Mouse (Mus musculus): ENCODE measurements at regions not wholly inside any gene's neighbourhood (a gene's known extent, or its start where the extent isn't known, plus 50 kb on each side); places are given as distances from the start of the nearest gene placed in this dataset.

DNA sequence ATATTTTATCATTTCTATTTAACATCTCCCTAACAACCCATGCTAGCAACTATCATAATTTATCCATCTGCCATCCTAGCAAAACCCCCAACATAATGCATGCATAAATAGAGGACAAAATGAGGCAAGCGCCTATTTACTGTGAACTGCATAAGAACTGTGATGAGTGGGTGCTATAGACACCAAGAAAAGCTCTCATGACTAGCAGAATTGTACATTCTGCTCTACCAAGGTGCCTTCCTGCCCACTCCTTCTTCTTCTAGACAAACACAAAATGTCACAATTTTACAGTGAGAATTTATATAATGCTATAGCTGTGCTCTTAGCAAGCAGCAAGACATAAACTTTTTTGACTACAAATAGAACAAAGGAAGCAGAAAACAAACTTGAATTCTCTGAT, 305.9 kb downstream of the Brinp1 start:
- no peak for DNase-seq (ENCODE audit: low read depth, low spot score)

DNA sequence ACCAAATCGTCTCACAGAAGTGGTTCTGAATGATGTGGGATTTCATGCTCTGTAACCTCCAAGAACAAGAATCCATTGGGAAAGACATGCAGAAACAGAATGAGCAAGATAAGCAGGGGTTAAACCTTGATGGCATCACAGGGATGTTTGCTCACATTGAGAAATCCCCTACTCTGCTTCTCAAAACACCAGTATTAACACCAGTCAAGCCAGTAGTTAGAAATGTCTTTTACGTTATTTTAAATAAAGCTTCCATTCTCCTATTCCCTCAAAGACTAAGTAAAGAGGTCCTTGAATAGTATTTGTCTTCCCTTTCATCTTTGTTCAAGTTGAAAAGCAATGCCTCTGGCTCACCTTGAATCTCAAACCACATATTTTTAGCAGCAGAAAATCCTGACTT, 320.9 kb downstream of the Brinp1 start:
- no peak for DNase-seq (ENCODE audit: low read depth, low spot score)

DNA sequence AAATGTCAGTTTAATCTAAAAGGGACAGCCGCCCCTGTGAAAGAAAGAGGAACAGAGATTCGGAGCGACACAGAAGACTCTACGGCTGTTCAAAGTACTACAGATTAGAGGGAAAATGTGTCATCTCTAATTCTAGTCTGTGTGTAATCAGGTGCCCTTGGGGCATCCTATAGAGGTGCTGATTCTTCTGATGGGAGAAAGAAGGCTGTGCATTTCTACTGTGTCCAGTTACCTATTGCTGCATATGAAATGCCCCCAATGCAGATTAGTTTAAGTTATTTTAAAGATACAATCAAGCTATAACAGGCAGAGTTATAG, 330.2 kb downstream of the Brinp1 start:
- no peak for DNase-seq (ENCODE audit: low read depth, low spot score)

DNA sequence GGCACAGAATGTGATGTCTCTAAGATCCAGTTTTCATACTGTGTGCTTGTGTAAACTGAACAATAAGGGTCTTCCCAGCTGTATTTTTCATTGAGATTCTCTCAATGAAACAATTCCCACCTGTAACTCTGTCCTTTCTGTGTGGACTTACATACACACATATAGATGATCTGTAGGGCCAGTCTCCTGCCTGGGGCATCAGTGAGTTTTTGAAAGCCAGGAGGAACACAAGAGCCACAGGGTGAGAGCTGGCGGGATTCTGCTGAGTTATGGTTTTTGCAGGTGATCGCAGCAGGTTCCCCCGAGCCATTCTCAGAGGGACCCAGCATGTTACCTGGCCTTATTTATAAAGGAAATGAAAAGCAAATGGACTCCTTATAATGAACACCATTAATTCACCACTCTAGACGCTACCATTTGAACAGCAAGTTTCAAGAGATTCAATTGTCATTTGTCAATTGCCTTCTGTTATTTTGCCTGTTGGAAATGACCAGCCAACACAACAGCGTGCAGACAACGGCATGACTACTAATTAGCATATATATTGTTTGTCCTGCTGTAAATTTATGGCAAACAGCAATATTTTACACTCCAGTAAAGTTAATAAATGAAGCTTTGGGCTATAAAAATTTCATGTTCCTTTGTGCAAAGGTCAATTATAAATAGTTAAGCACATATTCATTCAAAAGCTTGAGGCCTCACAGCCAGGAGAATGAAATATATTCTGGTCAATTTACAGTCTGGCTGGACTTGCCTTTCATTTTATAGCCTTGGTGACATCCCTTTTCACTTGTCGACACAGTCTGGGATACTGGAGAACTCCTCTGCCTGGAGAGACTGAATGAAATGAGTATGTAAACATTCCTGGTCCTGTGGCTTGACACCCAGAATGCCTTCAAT, 330.8 kb downstream of the Brinp1 start:
- DNase-seq (ENCODE audit: low read depth, low spot score): no peak

DNA sequence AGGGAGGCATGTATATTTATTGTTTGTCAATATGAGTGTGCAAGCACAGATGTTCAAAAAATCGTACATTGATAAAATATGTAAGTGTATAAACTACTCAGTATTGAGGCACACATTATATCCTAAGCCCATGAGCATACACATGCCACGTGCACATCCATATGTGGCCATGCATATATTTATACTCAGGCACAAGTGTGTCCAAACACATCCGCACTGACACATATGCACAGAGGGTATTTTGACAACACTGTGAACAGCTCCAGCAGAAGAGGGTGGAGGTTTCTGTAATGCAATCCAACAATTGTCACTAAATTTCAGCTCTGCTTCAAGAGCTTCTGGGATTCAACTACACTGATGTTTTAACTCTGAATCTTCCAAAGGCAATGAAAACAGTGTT, 333.6 kb downstream of the Brinp1 start:
- DNase-seq (ENCODE audit: low read depth, low spot score): no peak

DNA sequence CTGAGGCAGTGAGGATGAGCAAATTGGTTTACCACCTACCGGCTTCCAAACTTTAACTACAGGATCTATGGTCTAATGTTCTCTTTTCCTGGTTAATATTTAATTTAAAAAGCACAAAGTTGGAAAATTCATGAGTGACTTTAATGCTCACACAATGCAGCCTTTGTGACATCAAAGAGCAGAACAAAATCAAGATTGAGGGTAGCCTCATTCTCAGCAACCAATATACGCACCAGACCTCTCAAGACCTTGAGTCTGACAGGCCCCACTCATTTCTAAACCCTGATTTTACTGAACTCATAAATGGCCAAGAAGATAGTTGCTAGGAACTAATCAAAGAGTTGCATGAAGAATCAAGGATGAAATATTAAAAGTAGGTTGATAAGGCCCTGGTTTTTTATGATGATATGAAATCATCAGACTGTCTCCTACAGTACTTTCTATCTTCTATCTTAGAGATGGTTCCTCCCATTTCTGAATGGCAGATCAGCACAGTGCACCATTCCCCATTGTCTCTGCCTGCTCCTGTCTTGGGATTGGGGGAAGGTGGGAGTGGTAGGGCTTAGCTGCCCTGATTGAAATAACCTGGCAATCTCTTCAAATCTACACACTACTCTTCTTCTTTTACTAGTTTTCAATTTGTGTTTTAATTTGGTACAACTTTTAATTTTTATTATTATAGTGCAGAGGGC, 338.3 kb downstream of the Brinp1 start:
- no peak for DNase-seq (ENCODE audit: low read depth, low spot score)

DNA sequence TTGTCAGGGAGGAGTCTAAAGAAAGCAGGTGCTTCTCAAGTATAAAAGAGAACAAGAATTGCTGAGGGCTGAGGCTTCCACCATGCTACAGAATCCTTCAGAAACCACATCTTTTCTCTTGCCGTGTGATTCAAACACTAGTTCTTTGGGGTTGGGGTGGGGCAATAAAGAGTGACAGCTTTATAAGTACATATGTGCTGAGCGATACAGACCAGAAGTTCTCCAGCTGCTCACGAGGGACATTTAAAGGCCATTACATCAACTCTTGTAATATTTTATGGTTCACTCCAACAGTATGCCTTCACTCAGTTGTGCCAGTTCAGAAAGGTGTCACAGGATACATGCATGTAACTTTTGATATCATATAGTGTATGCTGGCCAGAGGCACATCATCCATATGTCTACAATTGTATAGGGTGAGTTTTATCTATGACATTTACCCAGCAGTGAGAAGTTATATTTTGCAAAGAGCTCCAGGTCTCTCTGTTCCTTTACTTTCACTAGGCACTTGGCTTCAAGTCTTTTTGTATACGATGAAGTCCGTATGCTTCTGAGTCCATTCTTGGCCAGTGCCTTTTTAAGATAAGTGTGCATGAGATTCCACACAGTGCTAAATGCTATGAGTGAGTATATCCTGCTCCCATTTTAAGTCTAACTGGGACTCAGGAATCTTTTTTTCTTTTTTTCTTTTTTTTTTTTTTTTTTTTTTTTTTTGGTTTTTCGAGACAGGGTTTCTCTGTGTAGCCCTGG, 341.8 kb downstream of the Brinp1 start:
- DNase-seq (ENCODE audit: low read depth, low spot score): peak; percentile 31

DNA sequence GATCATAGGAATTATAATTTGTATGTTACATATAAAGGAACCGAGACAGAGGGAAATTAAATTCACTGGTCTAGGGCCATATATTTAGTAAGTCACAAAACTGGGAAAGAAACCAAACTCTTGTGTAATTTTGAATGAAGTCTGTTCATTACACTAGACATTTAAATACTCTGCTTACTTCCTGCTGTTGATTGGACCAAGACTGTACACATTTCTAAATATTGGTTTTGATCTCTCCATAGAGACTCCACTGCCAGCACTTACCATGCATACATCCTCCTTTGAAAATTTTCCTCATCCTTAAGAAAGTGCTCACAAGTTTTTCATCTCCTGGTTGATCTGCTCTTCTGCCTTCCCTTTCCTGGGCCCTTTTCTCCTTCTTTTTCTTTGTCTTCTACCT, 358.9 kb downstream of the Brinp1 start:
- DNase-seq (ENCODE audit: low read depth, low spot score): no peak

DNA sequence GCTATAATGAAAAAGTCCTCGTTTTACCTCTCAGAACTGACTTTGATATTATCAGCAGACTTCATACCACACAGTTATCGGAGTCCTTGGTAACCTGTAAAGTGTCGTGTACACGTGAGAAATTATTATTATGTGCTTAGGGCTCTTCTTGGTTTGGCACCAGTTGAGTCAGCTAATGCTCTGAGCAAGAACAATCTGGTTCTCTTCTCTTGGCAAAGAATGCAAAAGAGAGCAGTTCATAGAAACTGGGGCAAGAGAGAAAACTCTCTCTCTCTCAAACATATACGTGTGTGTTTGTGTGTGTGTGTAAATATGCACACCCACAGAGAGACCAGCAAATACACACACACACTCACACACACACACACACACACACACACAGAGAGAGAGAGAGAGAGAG, 378.8 kb downstream of the Brinp1 start:
- DNase-seq (ENCODE audit: low read depth, low spot score): no peak

DNA sequence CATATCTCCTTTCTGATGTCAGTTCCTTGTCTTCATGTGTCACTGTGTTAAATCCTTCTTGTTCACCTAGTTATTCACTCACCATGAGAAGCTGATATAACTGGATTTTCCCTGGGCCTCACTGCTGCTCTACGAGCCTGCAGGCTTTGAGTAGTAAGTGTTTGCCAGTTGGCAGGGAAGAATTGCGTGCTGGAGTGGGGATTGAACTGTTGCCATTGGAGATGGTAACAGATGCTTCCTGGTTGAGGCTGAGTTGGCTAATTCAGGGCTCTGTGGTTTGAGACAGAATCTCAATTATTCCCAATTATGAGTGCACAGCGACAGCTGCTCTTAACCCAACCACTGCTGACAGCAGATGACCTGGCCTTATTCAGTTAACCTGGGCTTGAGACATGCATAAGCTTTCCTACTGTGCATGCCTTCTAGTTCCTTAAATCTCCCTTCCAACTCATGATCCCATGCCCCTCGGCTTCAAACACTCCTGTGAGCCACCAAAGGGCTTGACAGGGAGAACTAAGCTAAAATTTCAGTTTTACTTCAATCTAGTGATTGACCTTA, 379.5 kb downstream of the Brinp1 start:
- no peak for DNase-seq (ENCODE audit: low read depth, low spot score)

DNA sequence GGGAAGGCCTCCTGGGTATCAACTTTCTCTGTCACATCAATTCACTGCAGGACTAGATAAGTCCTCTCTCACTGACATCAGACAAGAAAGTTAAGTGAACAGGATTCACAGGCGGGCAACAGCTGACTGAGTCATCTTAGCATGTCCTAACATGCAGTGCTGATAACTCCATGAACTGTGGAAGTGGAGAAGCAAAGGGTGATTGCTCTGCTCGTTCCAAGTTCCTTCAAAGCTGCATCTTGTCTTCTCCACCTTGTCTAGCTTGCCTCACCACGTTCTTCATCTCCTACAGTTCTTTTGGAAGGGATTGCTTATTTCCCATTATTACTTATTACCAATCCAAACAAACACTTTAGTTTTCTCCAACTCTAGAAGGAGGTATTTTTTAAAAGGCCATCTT, 380.9 kb downstream of the Brinp1 start:
- DNase-seq (ENCODE audit: low read depth, low spot score): no peak

DNA sequence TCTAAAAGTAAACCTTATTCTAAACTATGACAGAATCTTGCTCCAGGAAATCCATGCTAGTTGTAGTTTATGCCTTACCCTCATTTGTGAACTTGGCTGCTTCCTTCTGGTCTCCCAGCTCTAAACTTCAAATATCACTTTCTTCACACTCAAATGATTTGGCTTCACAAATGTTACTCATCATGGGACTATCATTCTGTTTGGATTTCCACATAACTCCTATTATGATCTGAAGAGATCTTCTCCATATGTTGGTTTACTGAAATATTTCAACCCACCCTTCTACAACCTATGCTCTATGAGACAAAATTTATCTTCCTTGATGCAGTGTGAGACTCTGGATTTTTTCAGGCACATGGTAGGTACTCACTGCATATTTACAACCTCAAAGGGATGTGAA, 381.7 kb downstream of the Brinp1 start:
- DNase-seq (ENCODE audit: low read depth, low spot score): no peak

DNA sequence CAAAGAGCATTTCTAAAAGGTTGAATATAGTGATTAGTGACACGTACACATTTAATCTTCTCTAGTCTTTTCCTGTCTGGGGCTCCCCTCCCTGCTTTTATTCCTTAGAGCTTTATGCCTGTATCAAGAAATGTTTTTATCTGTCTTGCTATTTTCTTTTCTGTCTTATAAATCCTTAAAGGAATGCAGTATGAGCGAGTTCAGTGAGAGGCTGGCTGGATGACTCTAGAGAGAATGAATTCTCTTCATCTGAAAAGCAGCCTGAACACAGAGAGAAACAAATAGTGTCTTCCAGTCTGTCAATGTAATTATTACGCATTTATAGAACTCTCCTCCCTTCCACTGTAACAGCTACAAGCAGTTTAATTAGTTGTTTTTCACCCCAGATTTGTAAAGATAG, 417.9 kb downstream of the Brinp1 start:
- DNase-seq (ENCODE audit: low read depth, low spot score): no peak

DNA sequence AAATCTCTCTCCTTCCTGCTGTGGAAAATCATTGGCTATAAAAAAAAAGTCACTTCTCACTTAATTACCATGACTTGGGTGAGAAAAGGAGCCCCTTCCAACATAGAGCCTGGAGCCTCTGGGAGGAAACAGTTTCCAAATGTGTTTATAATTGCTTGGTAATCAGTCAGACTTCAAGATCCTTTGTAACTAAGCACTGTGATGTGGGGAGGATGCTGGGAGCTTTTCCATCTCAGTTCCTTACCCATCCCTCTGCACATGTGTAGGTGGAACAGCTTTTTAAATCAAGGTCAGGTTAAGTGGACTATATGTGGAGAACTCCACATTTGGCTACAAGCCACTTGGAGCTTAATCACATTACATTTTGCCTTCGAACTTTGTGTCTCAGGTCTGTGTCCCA, 418.4 kb downstream of the Brinp1 start:
- no peak for DNase-seq (ENCODE audit: low read depth, low spot score)

DNA sequence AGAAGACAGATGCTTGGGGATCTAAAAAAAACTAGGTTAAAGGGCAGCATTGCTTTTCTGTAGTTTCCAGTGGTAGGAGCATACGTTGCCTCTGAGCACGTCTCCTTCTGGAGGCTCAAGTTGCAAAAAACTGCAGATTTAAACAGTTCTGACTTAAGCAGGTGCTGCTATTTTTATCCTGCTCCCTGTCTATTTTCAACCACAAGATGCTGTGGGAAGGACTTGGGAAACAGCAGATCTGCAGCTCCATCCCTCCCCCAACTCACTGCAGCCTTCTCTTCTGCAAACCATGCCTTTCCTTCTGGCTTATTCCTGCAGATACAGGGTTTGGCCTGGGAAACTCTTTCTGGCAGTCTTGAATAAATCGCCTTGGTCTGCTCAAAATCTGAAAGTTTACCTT, 422.1 kb downstream of the Brinp1 start:
- DNase-seq (ENCODE audit: low read depth, low spot score): no peak

DNA sequence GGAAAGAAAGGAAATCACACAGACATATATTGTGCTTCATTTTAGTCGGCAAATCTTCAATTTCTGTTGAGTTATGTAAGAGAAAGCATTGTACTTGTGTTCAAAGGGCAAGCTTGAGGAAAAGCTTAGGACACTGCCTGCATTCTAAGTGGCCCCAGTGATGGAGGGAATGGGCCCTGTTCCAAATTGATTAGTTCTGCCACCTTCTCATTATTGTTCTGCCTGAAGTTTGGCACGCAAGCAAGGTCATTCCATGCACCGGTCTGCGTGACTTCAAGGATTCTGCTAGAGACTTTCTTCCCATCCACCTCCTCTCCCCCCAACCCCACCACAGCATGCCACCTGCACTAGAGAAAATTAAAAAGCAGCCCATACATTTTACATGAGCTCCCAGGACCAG, 466.2 kb downstream of the Brinp1 start:
- no peak for DNase-seq (ENCODE audit: low read depth, low spot score)

DNA sequence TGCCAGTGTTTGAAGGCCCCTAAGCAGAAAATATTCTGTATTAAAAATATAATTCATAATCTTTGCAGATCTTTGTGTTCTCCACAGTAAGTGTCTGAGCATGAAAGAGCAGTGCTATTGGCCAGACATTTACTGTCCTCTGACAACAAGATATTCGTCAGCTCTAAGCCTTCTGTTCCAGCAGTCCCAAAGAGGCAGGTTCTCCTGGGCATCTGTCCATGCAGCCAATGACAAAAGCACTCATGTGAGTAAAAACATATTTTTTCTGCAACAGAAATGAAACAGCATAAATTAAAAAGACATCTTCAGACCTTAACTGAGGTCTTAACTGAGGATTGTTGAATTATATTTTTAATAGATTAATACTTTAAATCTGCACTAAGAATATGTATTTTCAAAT, 467.3 kb downstream of the Brinp1 start:
- DNase-seq (ENCODE audit: low read depth, low spot score): no peak

DNA sequence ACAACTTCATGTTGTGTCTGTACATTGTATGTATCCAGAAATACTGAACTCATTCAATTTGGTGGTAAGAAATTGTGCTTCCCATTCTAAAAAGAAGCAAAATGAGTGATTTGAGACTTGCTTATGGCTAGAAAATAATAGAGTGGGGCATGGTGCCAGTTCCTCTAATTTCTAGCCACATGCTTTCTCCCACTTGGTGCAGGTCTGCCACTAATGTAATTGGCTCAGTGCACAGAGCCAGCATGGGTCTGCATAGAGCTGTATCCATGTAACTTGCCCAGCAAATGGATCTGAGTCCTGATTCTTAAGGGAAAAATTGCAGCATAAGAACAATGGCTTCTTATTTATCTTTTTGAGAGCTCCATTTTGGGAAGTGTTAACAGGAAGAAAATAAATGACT, 492.4 kb downstream of the Brinp1 start:
- no peak for DNase-seq (ENCODE audit: low read depth, low spot score)

DNA sequence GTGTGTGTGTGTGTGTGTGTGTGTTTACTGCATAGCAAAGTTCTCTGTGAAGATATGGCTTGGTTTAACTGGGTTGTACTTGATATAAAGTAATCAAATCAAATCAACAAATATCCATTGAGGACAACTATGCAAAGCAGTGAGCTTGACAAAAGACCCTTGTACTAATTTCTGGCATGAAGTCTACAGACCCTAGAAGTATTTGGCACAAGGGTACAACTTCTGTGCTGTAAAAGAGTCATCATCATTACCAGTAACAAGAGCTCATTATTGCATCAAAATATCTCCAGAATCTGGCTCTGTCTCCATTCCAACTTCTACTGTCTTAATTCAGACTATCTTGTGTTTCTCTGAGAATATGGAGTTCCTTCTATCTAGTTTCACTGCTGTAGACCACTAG, 538.2 kb downstream of the Brinp1 start:
- DNase-seq (ENCODE audit: low read depth, low spot score): no peak

DNA sequence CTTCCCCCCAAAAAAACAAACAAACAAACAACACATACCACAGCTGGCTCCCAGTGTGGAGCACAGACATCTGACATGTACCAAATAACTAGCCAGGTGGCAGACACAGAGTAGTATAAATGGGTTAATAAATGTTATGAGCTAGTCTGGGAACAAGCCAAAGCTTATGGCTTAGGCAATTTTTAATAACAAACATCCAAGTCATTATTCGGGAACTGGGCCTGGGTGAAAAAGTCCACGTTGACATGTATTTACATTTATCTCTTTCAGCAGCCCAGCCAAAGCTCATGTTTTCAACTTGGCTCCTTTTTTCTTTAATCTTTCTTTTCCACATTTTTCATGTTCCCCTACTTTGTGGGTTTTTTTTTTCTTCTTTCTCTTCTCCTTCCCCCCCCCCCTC, 543.4 kb downstream of the Brinp1 start:
- DNase-seq (ENCODE audit: low read depth, low spot score): no peak

DNA sequence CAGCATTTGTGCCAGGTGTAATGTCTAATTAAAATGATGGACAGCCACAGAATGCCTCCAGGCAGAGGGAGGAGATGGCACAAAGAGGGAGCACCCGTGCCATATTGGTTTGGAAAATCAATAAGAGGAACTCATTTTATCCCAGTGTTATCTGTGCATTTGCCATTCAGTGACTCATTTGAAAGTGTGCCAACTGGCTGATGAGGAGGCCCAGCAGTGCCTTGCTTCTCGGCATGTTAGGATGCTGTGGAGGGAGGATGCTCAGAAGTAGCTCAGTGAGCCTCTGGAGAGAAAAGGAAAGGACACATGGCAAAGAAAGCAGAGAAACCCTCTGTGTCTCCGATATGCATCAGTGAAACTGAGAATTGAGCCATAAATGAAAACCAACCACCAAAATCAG, 549.8 kb downstream of the Brinp1 start:
- DNase-seq (ENCODE audit: low read depth, low spot score): no peak

DNA sequence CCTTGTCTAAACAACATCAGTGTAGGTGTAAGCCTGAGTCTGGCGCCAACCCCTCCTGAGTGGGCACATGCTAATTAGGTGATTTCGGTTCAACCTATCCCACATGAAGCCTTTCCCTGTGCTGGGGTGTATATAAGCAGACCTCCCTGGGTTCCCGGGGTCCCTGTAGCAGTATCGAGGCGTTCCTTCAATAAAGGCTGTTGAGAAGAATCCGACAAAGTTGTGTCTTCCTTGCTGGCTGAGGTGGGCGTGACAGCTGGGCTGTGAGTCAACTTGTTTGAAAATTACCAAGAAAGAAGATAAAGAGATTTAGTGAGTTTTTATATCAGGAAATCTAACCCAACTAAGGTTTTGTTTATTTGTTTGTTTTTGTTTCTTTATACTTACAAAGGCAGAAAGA, 567.1 kb downstream of the Brinp1 start:
- DNase-seq (ENCODE audit: low read depth, low spot score): no peak

All from forelimb bud, embryonic 11.5 days (tissue).